Mouse (Mus musculus) right cerebral cortex, postnatal 10 days (tissue): ENCODE data around the gene Krtap5-1.
"Not testable (repeated sequence)": the region's sequence is repeated elsewhere in the genome, so short reads cannot be mapped to it uniquely, and the experiment has no call there.

Experiments
- DNase-seq, 2 experiments: peaks; one replicate each; pipeline ENCODE4 v3.0.0; 2021; ENCODE audit warnings: low spot score in 2 of 2

Krtap5-1 gene

GRCm38 (mm10) chr7:142297018-142297417 lies at the start of gene Krtap5-1:
Gene Krtap5-1, minus strand, starts transcription at chr7:142297118.
- DNase-seq, result not testable (repeated sequence)

- DNase-seq, result no peak
Observed at GRCm38 (mm10) chr7:142342247-142342640, 45.3 kb upstream of the Krtap5-1 start.

- no peak for DNase-seq
Observed at GRCm38 (mm10) chr7:142341564-142342246, 44.8 kb upstream of the Krtap5-1 start.

- peak; percentile 53 to 57 for DNase-seq
Observed at GRCm38 (mm10) chr7:142340269-142340970, 43.5 kb upstream of the Krtap5-1 start.

GRCm38 (mm10) chr7:142335151-142335550 lies 38.2 kb upstream of the Krtap5-1 start:
- DNase-seq, result peak; percentile 41 to 52

GRCm38 (mm10) chr7:142334246-142334645 lies 37.3 kb upstream of the Krtap5-1 start:
- DNase-seq, result peak; percentile 86 to 94

GRCm38 (mm10) chr7:142332741-142333140 lies 35.8 kb upstream of the Krtap5-1 start:
- DNase-seq, result not testable (repeated sequence)

- DNase-seq, result no peak
Observed at GRCm38 (mm10) chr7:142331281-142331680, 34.4 kb upstream of the Krtap5-1 start.

GRCm38 (mm10) chr7:142330271-142330724 lies 33.4 kb upstream of the Krtap5-1 start:
- no peak for DNase-seq

- no peak for DNase-seq
Observed at GRCm38 (mm10) chr7:142328507-142328906, 31.6 kb upstream of the Krtap5-1 start.

- no peak for DNase-seq
Observed at GRCm38 (mm10) chr7:142326714-142327445, 30.0 kb upstream of the Krtap5-1 start.

- DNase-seq, result no peak
Observed at GRCm38 (mm10) chr7:142323396-142324117, 26.6 kb upstream of the Krtap5-1 start.

GRCm38 (mm10) chr7:142322641-142323040 lies 25.7 kb upstream of the Krtap5-1 start:
- DNase-seq, result no peak

GRCm38 (mm10) chr7:142321637-142322306 lies 24.9 kb upstream of the Krtap5-1 start:
- DNase-seq, result not testable (repeated sequence)

GRCm38 (mm10) chr7:142320906-142321305 lies 24.0 kb upstream of the Krtap5-1 start:
- no peak for DNase-seq

GRCm38 (mm10) chr7:142319124-142319523 lies 22.2 kb upstream of the Krtap5-1 start:
- no peak for DNase-seq

- DNase-seq, result no peak
Observed at GRCm38 (mm10) chr7:142317216-142317615, 20.3 kb upstream of the Krtap5-1 start.

GRCm38 (mm10) chr7:142316558-142316957 lies 19.6 kb upstream of the Krtap5-1 start:
- peak; percentile 42 to 66 for DNase-seq

GRCm38 (mm10) chr7:142314600-142315285 lies 17.8 kb upstream of the Krtap5-1 start:
- no peak for DNase-seq

- DNase-seq, result not testable (repeated sequence)
Observed at GRCm38 (mm10) chr7:142303929-142304328, 7.0 kb upstream of the Krtap5-1 start.
